Mouse (Mus musculus): ENCODE results near the gene Adam1a. TPM values are rescaled to one million over a fixed set of nuclear protein-coding genes. Genes with fewer than 3 reads are reported as not detected.
A peak's percentile ranks its signal among the peaks of the same experiment; 100 is the strongest.

The Adam1a gene
- polyA plus RNA-seq, 1 experiment from 2014 or later, result 0.33 TPM

GRCm38 (mm10) chr5:121477680-121478079 is 67.6 kb downstream of the Adam1a start:
- ATAC-seq (ENCODE audit: low read depth) (no peak), DNase-seq (peak; percentile 58)
- Histone ChIP-seq H3K9me3 (replicated peaks) (no peaks in the 10 kb centered on the region), H3K4me1 (replicated peaks) (peaks cover 37% of the 10 kb centered on the region), H3K4me3 (replicated peaks) (no peak overlapping the region), H3K9ac (no peak overlapping the region), H3K4me2 (no peak overlapping the region), H3K27me3 (no peaks in the 10 kb centered on the region), H3K36me3 (no peaks in the 10 kb centered on the region), H3K27ac (no peak overlapping the region)
- 26% methylated on average over 3 of the region's 3 CpGs for WGBS (ENCODE audit: insufficient replicate concordance)

- peaks cover 50% of the 10 kb centered on the region for H3K4me1 ChIP-seq (replicated peaks)
- peak; percentile 42 for DNase-seq
- H3K27me3 ChIP-seq, result no peaks in the 10 kb centered on the region
- peak; percentile 87 for ATAC-seq (ENCODE audit: low read depth)
- H3K4me3 ChIP-seq (replicated peaks), result no peak overlapping the region
- 31% methylated on average over 1 of the region's 1 CpGs for WGBS (ENCODE audit: insufficient replicate concordance)
- H3K27ac ChIP-seq, result peak overlapping the region; percentile 74
- H3K4me2 ChIP-seq, result peak overlapping the region; percentile 20
- peak overlapping the region; percentile 1; the same call in 1 of the 2 replicates for H3K9ac ChIP-seq
- H3K36me3 ChIP-seq, result no peaks in the 10 kb centered on the region
- no peaks in the 10 kb centered on the region for H3K9me3 ChIP-seq (replicated peaks)
Measured at GRCm38 (mm10) chr5:121476040-121476439, 69.2 kb downstream of the Adam1a start.

GRCm38 (mm10) chr5:121474610-121475009 is 70.7 kb downstream of the Adam1a start:
- WGBS (ENCODE audit: insufficient replicate concordance), result 81% methylated on average over 7 of the region's 7 CpGs
- ATAC-seq (ENCODE audit: low read depth) (no peak), DNase-seq (no peak)
- Histone ChIP-seq H3K36me3 (no peaks in the 10 kb centered on the region), H3K9me3 (replicated peaks) (no peaks in the 10 kb centered on the region), H3K4me1 (replicated peaks) (peaks cover 65% of the 10 kb centered on the region), H3K9ac (no peak overlapping the region; the same call in 1 of the 2 replicates), H3K4me3 (replicated peaks) (no peak overlapping the region), H3K4me2 (no peak overlapping the region), H3K27me3 (no peaks in the 10 kb centered on the region), H3K27ac (peak overlapping the region; percentile 74)

GRCm38 (mm10) chr5:121472411-121472810 is 72.9 kb downstream of the Adam1a start:
- Histone ChIP-seq H3K9me3 (replicated peaks) (no peaks in the 10 kb centered on the region), H3K36me3 (no peaks in the 10 kb centered on the region), H3K4me2 (no peak overlapping the region), H3K27ac (0 out of 2 replicates have a peak overlapping the region, but pooled peaks have one; percentile 47), H3K4me3 (replicated peaks) (no peak overlapping the region), H3K27me3 (no peaks in the 10 kb centered on the region), H3K4me1 (replicated peaks) (peaks cover 70% of the 10 kb centered on the region), H3K9ac (no peak overlapping the region)
- DNase-seq (no peak), ATAC-seq (ENCODE audit: low read depth) (no peak)
- WGBS (ENCODE audit: insufficient replicate concordance), result 69% methylated on average over 2 of the region's 2 CpGs

GRCm38 (mm10) chr5:121469566-121469965 is 75.7 kb downstream of the Adam1a start:
- Histone ChIP-seq H3K9ac (no peak overlapping the region), H3K36me3 (no peaks in the 10 kb centered on the region), H3K27ac (peak overlapping the region; percentile 58; the same call in 1 of the 2 replicates), H3K4me2 (no peak overlapping the region), H3K9me3 (replicated peaks) (no peaks in the 10 kb centered on the region), H3K27me3 (no peaks in the 10 kb centered on the region), H3K4me3 (replicated peaks) (no peak overlapping the region), H3K4me1 (replicated peaks) (peaks cover 45% of the 10 kb centered on the region)
- DNase-seq, result no peak
- no peak for ATAC-seq (ENCODE audit: low read depth)
- 39% methylated on average over 3 of the region's 3 CpGs for WGBS (ENCODE audit: insufficient replicate concordance)

Other genes with a start within 250 kb of the Adam1a start
- gene Trafd1, start 159.8 kb downstream of the Adam1a start, polyA plus RNA-seq (2015; fragmentation: Nextera tagmentation; extraction: Ambion mirVana), result 19.7 and 21.4 TPM in 2 replicates
- gene Naa25, start 147.5 kb downstream of the Adam1a start, polyA plus RNA-seq (2015; fragmentation: Nextera tagmentation; extraction: Ambion mirVana), result 32.8 and 37.7 TPM in 2 replicates
- 0.83 and 1.3 TPM in 2 replicates for gene Tmem116, start 93.6 kb downstream of the Adam1a start, polyA plus RNA-seq (2015; fragmentation: Nextera tagmentation; extraction: Ambion mirVana)
- 99.8 and 102 TPM in 2 replicates for gene Erp29, start 93.0 kb downstream of the Adam1a start, polyA plus RNA-seq (2015; fragmentation: Nextera tagmentation; extraction: Ambion mirVana)
- not detected in 2 replicates for gene Adam1b, start 42.0 kb downstream of the Adam1a start, polyA plus RNA-seq (2015; fragmentation: Nextera tagmentation; extraction: Ambion mirVana)
- gene Gm42878, start within 50 bp of the Adam1a start, polyA plus RNA-seq (2015; fragmentation: Nextera tagmentation; extraction: Ambion mirVana), result not detected in 2 replicates
- gene Mapkapk5, start 423 bp upstream of the Adam1a start, polyA plus RNA-seq (2015; fragmentation: Nextera tagmentation; extraction: Ambion mirVana), result 27.4 and 29.1 TPM in 2 replicates
- gene Aldh2, start 48.3 kb upstream of the Adam1a start, polyA plus RNA-seq (2015; fragmentation: Nextera tagmentation; extraction: Ambion mirVana), result 123 and 138 TPM in 2 replicates
- 1.4 TPM in 2 replicates for gene Acad12, start 73.5 kb upstream of the Adam1a start, polyA plus RNA-seq (2015; fragmentation: Nextera tagmentation; extraction: Ambion mirVana)
- 2.0 and 2.4 TPM in 2 replicates for gene Acad10, start 115.0 kb upstream of the Adam1a start, polyA plus RNA-seq (2015; fragmentation: Nextera tagmentation; extraction: Ambion mirVana)
- 23.9 and 25.5 TPM in 2 replicates for gene Brap, start 115.1 kb upstream of the Adam1a start, polyA plus RNA-seq (2015; fragmentation: Nextera tagmentation; extraction: Ambion mirVana)
- gene Atxn2, start 165.9 kb upstream of the Adam1a start, polyA plus RNA-seq (2015; fragmentation: Nextera tagmentation; extraction: Ambion mirVana), result 16.0 and 17.6 TPM in 2 replicates